Mouse (Mus musculus) left cerebral cortex, adult 18-20 months (tissue): ENCODE measurements around the gene Psg18. TPM values are rescaled to one million over a fixed set of nuclear protein-coding genes. Genes with fewer than 3 reads are reported as not detected.
"Not testable (repeated sequence)": the region's sequence is repeated elsewhere in the genome, so short reads cannot be mapped to it uniquely, and the experiment has no call there.

Experiments
- DNase-seq, 2 experiments: peaks; one replicate each; pipeline ENCODE4 v3.0.0; 2021 to 2022; ENCODE audit warnings: low spot score in 2 of 2, mixed read lengths in 1 of 2
- long read RNA-seq, 2 experiments: library from polyadenylated mRNA; stranded (forward); transcript quantifications; one replicate each; pipeline ENCODE4 v2.0.0; 2021
- total RNA-seq, 2 experiments: library from RNA; stranded (reverse); gene quantifications; 2 replicates each; pipeline ENCODE4 v1.2.3; 2021

The Psg18 gene
- total RNA-seq = not detected
- long read RNA-seq, experiment 1 = 0 reads
- long read RNA-seq, experiment 2 = 0 reads

GRCm38 (mm10) chr7:18354909-18355308, at the start of gene Psg18:
TSS of gene Psg18 (minus strand) at chr7:18355009.
- DNase-seq = not testable (repeated sequence)

GRCm38 (mm10) chr7:18403407-18403806, 48.6 kb upstream of the Psg18 start:
- DNase-seq = no peak

GRCm38 (mm10) chr7:18402527-18403237, 47.9 kb upstream of the Psg18 start:
- no peak for DNase-seq

- DNase-seq = not testable (repeated sequence)
Observed at GRCm38 (mm10) chr7:18391483-18391882, 36.7 kb upstream of the Psg18 start.

- no peak for DNase-seq
Observed at GRCm38 (mm10) chr7:18378295-18378694, 23.5 kb upstream of the Psg18 start.

- DNase-seq = not testable (repeated sequence)
Observed at GRCm38 (mm10) chr7:18335411-18335810, 19.4 kb downstream of the Psg18 start.

Other genes starting within 250 kb of the Psg18 start
- gene Igfl3, start 178.5 kb downstream of the Psg18 start, total RNA-seq = not detected
- not detected for gene Mill1, start 109.7 kb downstream of the Psg18 start, total RNA-seq
- not detected for gene Psg28, start 77.0 kb upstream of the Psg18 start, total RNA-seq
- gene Psg26, start 129.2 kb upstream of the Psg18 start, total RNA-seq = not detected
- gene Psg25, start 177.3 kb upstream of the Psg18 start, total RNA-seq = not detected
- not detected for gene Psg27, start 212.3 kb upstream of the Psg18 start, total RNA-seq